In genomic region chr3:108145534-108146445, GRCm38 (mm10) we compare ENCODE assay signal across 8 mouse cellular contexts. TPM values are rescaled to one million over a fixed set of nuclear protein-coding genes. Genes with fewer than 3 reads are reported as not detected.
DNase-seq lines count a peak whose midpoint lies in the region; ATAC-seq and TF ChIP-seq lines count a peak whose summit lies in the region.

Gnai3 (minus strand) TSS chr3:108146146.

- H3K27ac ChIP-seq in gastrocnemius, adult 2 months, result peak within 1 kb of the TSS; percentile 96
- peak within 1 kb of the TSS; percentile 91 for H3K27ac ChIP-seq in hindbrain, postnatal 0 days
- H3K27ac ChIP-seq in left cerebral cortex, adult 2 months, result peak within 1 kb of the TSS; percentile 97

- no peaks in the 10 kb centered on the region for H3K36me3 ChIP-seq in hindbrain, postnatal 0 days (ENCODE audit: insufficient read depth, low read length)

- TF ChIP-seq CTCF in gastrocnemius, adult 2 months (IDR thresholded peaks at IDR 0.05), result peak; percentile 15; the same call in 1 of the 2 replicates
- peak; percentile 51 for TF ChIP-seq CTCF in hindbrain, postnatal 0 days (IDR thresholded peaks at IDR 0.05; ENCODE audit: low read depth)
- TF ChIP-seq CTCF in left cerebral cortex, adult 2 months (IDR thresholded peaks at IDR 0.05), result peak; percentile 21

- WGBS in hindbrain, postnatal 0 days, result under 1% methylated on average over 63 of the region's 63 CpGs

- H3K4me3 ChIP-seq in gastrocnemius, adult 2 months, result peak within 1 kb of the TSS; percentile 86
- peak within 1 kb of the TSS; percentile 89 for H3K4me3 ChIP-seq in hindbrain, postnatal 0 days (ENCODE audit: low read length)
- H3K4me3 ChIP-seq in left cerebral cortex, adult 2 months, result peak within 1 kb of the TSS; percentile 67

- H3K27me3 ChIP-seq in hindbrain, postnatal 0 days (ENCODE audit: insufficient read depth, low read length), result no peaks in the 10 kb centered on the region

- peak; percentile 93 for ATAC-seq in common myeloid progenitor, adult 5-6 weeks (replicated peaks; ENCODE audit: low read depth, poor library complexity, severe bottlenecking)
- ATAC-seq in hindbrain, postnatal 0 days, result peak; percentile 94
- peak; percentile 95 for ATAC-seq in megakaryocyte, adult 5-6 weeks (ENCODE audit: poor library complexity, severe bottlenecking)

- H3K4me2 ChIP-seq in hindbrain, postnatal 0 days (ENCODE audit: low read depth, low read length), result peak within 1 kb of the TSS; percentile 59

- H3K9ac ChIP-seq in hindbrain, postnatal 0 days (replicated peaks; ENCODE audit: low read length), result peak within 1 kb of the TSS; percentile 91

- intact Hi-C loops in gastrocnemius, adult 2 months (cut with DNase I), result loop anchor here (5.0 to 10.0 kb wide), 4 partner anchors 193 to 451 kb away; partner anchors contain the start of genes Ahcyl1 and Gstm7
- intact Hi-C loops in left cerebral cortex, adult 2 months (cut with DNase I), result loop anchor here (5.0 kb wide), 4 partner anchors 58 to 453 kb away; partner anchors contain the start of genes Ampd2, Gstm1 and Gstm7

- no peaks in the 10 kb centered on the region; the same call in 1 of the 2 replicates for H3K4me1 ChIP-seq in hindbrain, postnatal 0 days (ENCODE audit: insufficient read depth, low read length)

- peak; percentile 95 for DNase-seq in ZHBTc4 (ENCODE audit: low read depth, low spot score)
- peak; percentile 93 for DNase-seq in gastrocnemius, adult 2 months
- DNase-seq in hindbrain, postnatal 0 days (ENCODE audit: low spot score), result peak; percentile 96
- peak; percentile 89 for DNase-seq in left cerebral cortex, adult 2 months (ENCODE audit: extremely low spot score in 1 of 2, low spot score in 2 of 2)
- DNase-seq in right cerebral cortex, adult 2 months (ENCODE audit: low spot score in 2 of 2), result peak; percentile 90 to 93
- peak; percentile 92 for DNase-seq in urinary bladder, postnatal 14 days (ENCODE audit: low spot score)

- no peaks in the 10 kb centered on the region for H3K9me3 ChIP-seq in hindbrain, postnatal 0 days (ENCODE audit: low read length)

RNA-seq across cellular contexts. Expression of gene Gnai3, which starts in this region (rescaled TPM):
- 120 and 122 TPM in 2 replicates for total RNA-seq in common myeloid progenitor, adult 5-6 weeks (2017)
- total RNA-seq in gastrocnemius, adult 2 months (2021), result 10 to 100 TPM; 12.0 to 13.8 TPM
- total RNA-seq in hindbrain, postnatal 0 days (2014; rRNA removed), result 61.0 and 66.6 TPM in 2 replicates
- polyA plus RNA-seq in hindbrain, postnatal 0 days (2015; fragmentation: Nextera tagmentation; extraction: Ambion mirVana), result 97.9 and 100 TPM in 2 replicates
- total RNA-seq in left cerebral cortex, adult 2 months (2021), result 10 to 100 TPM; 26.9 to 28.6 TPM
- 136 and 146 TPM in 2 replicates for total RNA-seq in megakaryocyte, adult 5-6 weeks (2015)
- 154 and 160 TPM in 2 replicates for total RNA-seq in megakaryocyte, adult 5-6 weeks (2017)

Comparison
In these comparisons a context has a peak if more than half of its experiments do, and no peak if none do; other contexts are left out.
1. Peak in every context shown above with its lines: DNase-seq, ATAC-seq, H3K4me3 ChIP-seq and H3K27ac ChIP-seq.